Mouse (Mus musculus) lung, adult 2 months (tissue): ENCODE measurements around the gene Lancl3.
"Not testable (repeated sequence)": the region's sequence is repeated elsewhere in the genome, so short reads cannot be mapped to it uniquely, and the experiment has no call there.

Experiments used
- CTCF ChIP-seq: fragments of 200-500 bp; IDR thresholded peaks from 2 replicates; pipeline ENCODE4 v1.5.1; 2011; ENCODE audit warnings: mild to moderate bottlenecking, low read length, control low read depth; ENCODE audit not compliant: insufficient read depth
- POLR2A ChIP-seq: fragments of 200-500 bp; IDR thresholded peaks from 2 replicates; pipeline ENCODE4 v1.6.1; 2011; ENCODE audit warnings: low read depth, mild to moderate bottlenecking, control low read depth, low read length, borderline replicate concordance; ENCODE audit errors: extremely low read depth

DNA sequence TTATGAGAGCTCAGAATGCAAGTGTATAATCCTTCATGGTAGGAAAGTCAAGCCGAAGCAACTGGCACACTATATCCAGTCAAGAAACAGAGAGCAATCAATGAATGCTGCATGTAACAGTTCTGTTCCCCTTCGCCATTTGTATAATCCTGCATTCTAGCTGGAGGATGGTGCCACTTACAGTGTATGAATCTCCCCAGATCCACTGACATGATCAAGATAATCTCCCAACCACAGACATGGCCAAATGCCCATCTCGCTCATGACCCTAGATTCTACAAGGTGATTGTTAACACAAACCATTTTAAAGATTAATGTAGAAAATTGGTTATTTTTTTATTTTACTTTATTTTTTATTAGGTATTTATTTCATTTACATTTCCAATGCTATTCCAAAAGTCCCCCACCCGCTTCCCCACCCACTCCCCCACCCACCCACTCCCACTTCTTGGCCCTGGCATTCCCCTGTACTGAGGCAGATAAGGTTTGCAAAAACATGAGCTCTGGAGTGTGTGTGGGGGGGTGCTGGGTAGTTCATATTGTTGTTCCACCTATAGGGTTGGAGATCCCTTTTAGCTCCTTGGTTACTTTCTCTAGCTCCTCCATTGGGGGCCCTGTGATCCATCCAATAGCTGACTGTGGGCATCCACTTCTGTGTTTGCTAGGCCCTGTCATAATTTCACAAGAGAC is 93.6 kb downstream of the Lancl3 start:
- TF ChIP-seq CTCF, POLR2A: not testable (repeated sequence)
